Mouse (Mus musculus) forebrain, embryonic 13.5 days (tissue): ENCODE data around the gene Kmt5b. TPM values are rescaled to one million over a fixed set of nuclear protein-coding genes. Genes with fewer than 3 reads are reported as not detected.

ENCODE experiments used
- ATAC-seq: fragments of 200-750 bp; cut with Nextera tagmentation; 2 replicates; pipeline ENCODE4 v1.8.0; 2017
- H3K27ac ChIP-seq: fragments of 300-500 bp; sonication (generic); 2 replicates; pipeline ENCODE4 v1.5.1; 2015; ENCODE audit warnings: inconsistent platforms, mild to moderate bottlenecking, moderate library complexity
- H3K27me3 ChIP-seq: fragments of 300-500 bp; sonication (generic); 2 replicates; pipeline ENCODE4 v1.6.1; 2015; ENCODE audit warnings: mild to moderate bottlenecking, inconsistent platforms
- H3K36me3 ChIP-seq: fragments of 300-500 bp; sonication (generic); 2 replicates; pipeline ENCODE4 v1.6.1; 2015; ENCODE audit warnings: mild to moderate bottlenecking, inconsistent platforms; ENCODE audit not compliant: poor library complexity, severe bottlenecking
- H3K4me1 ChIP-seq: fragments of 300-500 bp; sonication (generic); 2 replicates; pipeline ENCODE4 v1.6.1; 2015; ENCODE audit warnings: inconsistent platforms
- H3K4me2 ChIP-seq: fragments of 300-500 bp; sonication (generic); 2 replicates; pipeline ENCODE4 v1.6.1; 2015; ENCODE audit warnings: inconsistent platforms, mild to moderate bottlenecking, moderate library complexity
- H3K4me3 ChIP-seq: fragments of 300-500 bp; sonication (generic); 2 replicates; pipeline ENCODE4 v1.5.1; 2015; ENCODE audit warnings: mild to moderate bottlenecking, inconsistent platforms
- H3K9ac ChIP-seq: fragments of 300-500 bp; sonication (generic); 2 replicates; pipeline ENCODE4 v1.6.1; 2015; ENCODE audit warnings: mild to moderate bottlenecking, inconsistent platforms
- H3K9me3 ChIP-seq: fragments of 300-500 bp; sonication (generic); replicated peaks from 2 replicates; pipeline ENCODE4 v1.6.1; 2016; ENCODE audit warnings: inconsistent platforms
- WGBS: fragments of 180-500 bp; shearing (Covaris S2); methylation state at CpG from one replicate; pipeline ENCODE4 v1.1.7; 2015; 5-methylcytosine and 5-hydroxymethylcytosine counted together
- polyA plus RNA-seq: library from polyadenylated mRNA; unstranded; fragments of >200 nt; fragmentation: Nextera tagmentation; extraction: Ambion mirVana; gene quantifications from 2 replicates; pipeline ENCODE4 v1.2.1, GENCODE M21; 2015

Gene Kmt5b
- polyA plus RNA-seq, 1 experiment from 2014 or later: 43.3 TPM

- Histone ChIP-seq H3K36me3 (no peaks in the 10 kb centered on the region), H3K27ac (no peak overlapping the region), H3K4me3 (no peak overlapping the region), H3K9me3 (no peaks in the 10 kb centered on the region), H3K4me1 (no peaks in the 10 kb centered on the region), H3K9ac (no peak overlapping the region), H3K4me2 (no peak overlapping the region), H3K27me3 (no peaks in the 10 kb centered on the region)
- ATAC-seq: no peak
- WGBS: 91% methylated on average over 7 of the region's 7 CpGs
These were observed 67.1 kb downstream of the Kmt5b start for GRCm38 (mm10) chr19:3834301-3834700.

GRCm38 (mm10) chr19:3836791-3837190 lies 69.6 kb downstream of the Kmt5b start:
- Histone ChIP-seq H3K36me3 (no peaks in the 10 kb centered on the region), H3K4me1 (no peaks in the 10 kb centered on the region), H3K4me2 (no peak overlapping the region), H3K27ac (no peak overlapping the region), H3K27me3 (no peaks in the 10 kb centered on the region), H3K4me3 (no peak overlapping the region), H3K9ac (no peak overlapping the region), H3K9me3 (no peaks in the 10 kb centered on the region)
- whole genome bisulfite sequencing: 91% methylated on average over 9 of the region's 9 CpGs
- no peak for ATAC-seq

- no peak overlapping the region for H3K27ac ChIP-seq
- H3K36me3 ChIP-seq: no peaks in the 10 kb centered on the region
- no peaks in the 10 kb centered on the region for H3K9me3 ChIP-seq
- H3K4me3 ChIP-seq: no peak overlapping the region
- ATAC-seq: no peak
- H3K27me3 ChIP-seq: no peaks in the 10 kb centered on the region
- H3K4me1 ChIP-seq: no peaks in the 10 kb centered on the region
- H3K9ac ChIP-seq: no peak overlapping the region
- 84% methylated on average over 3 of the region's 3 CpGs for WGBS
- no peak overlapping the region for H3K4me2 ChIP-seq
These were observed 71.7 kb downstream of the Kmt5b start for GRCm38 (mm10) chr19:3838931-3839330.

GRCm38 (mm10) chr19:3839686-3840085 lies 72.5 kb downstream of the Kmt5b start:
- Histone ChIP-seq H3K9ac (no peak overlapping the region), H3K4me1 (no peaks in the 10 kb centered on the region), H3K9me3 (no peaks in the 10 kb centered on the region), H3K4me3 (no peak overlapping the region), H3K36me3 (no peaks in the 10 kb centered on the region), H3K27me3 (no peaks in the 10 kb centered on the region), H3K27ac (no peak overlapping the region), H3K4me2 (no peak overlapping the region)
- no peak for ATAC-seq
- 68% methylated on average over 2 of the region's 2 CpGs for WGBS

GRCm38 (mm10) chr19:3840214-3840651 lies 73.0 kb downstream of the Kmt5b start:
- no peak overlapping the region for H3K27ac ChIP-seq
- WGBS: 42% methylated on average over 5 of the region's 5 CpGs
- H3K9ac ChIP-seq: no peak overlapping the region
- no peak overlapping the region for H3K4me2 ChIP-seq
- no peaks in the 10 kb centered on the region for H3K4me1 ChIP-seq
- no peak for ATAC-seq
- no peaks in the 10 kb centered on the region for H3K9me3 ChIP-seq
- H3K4me3 ChIP-seq: no peak overlapping the region
- H3K27me3 ChIP-seq: no peaks in the 10 kb centered on the region
- no peaks in the 10 kb centered on the region for H3K36me3 ChIP-seq

- Histone ChIP-seq H3K4me1 (no peaks in the 10 kb centered on the region), H3K27ac (no peak overlapping the region), H3K27me3 (no peaks in the 10 kb centered on the region), H3K36me3 (no peaks in the 10 kb centered on the region), H3K9me3 (no peaks in the 10 kb centered on the region), H3K4me3 (no peak overlapping the region), H3K4me2 (no peak overlapping the region), H3K9ac (no peak overlapping the region)
- ATAC-seq: no peak
- 83% methylated on average over 5 of the region's 5 CpGs for WGBS
These were observed 73.5 kb downstream of the Kmt5b start for GRCm38 (mm10) chr19:3840685-3841084.

GRCm38 (mm10) chr19:3842359-3843148 lies 75.3 kb downstream of the Kmt5b start:
- Histone ChIP-seq H3K36me3 (no peaks in the 10 kb centered on the region), H3K4me2 (no peak overlapping the region), H3K4me1 (no peaks in the 10 kb centered on the region), H3K4me3 (no peak overlapping the region), H3K9me3 (no peaks in the 10 kb centered on the region), H3K27me3 (no peaks in the 10 kb centered on the region), H3K9ac (no peak overlapping the region), H3K27ac (no peak overlapping the region)
- 59% methylated on average over 12 of the region's 12 CpGs for WGBS
- no peak for ATAC-seq

- Histone ChIP-seq H3K4me2 (no peak overlapping the region), H3K4me3 (no peak overlapping the region), H3K36me3 (no peaks in the 10 kb centered on the region), H3K27ac (no peak overlapping the region), H3K9ac (no peak overlapping the region), H3K4me1 (no peaks in the 10 kb centered on the region), H3K9me3 (no peaks in the 10 kb centered on the region), H3K27me3 (no peaks in the 10 kb centered on the region)
- 85% methylated on average over 2 of the region's 2 CpGs for WGBS
- ATAC-seq: no peak
These were observed 76.4 kb downstream of the Kmt5b start for GRCm38 (mm10) chr19:3843629-3844028.

GRCm38 (mm10) chr19:3844836-3845235 lies 77.6 kb downstream of the Kmt5b start:
- Histone ChIP-seq H3K4me3 (no peak overlapping the region), H3K36me3 (no peaks in the 10 kb centered on the region), H3K27ac (no peak overlapping the region), H3K4me2 (no peak overlapping the region), H3K27me3 (no peaks in the 10 kb centered on the region), H3K9me3 (no peaks in the 10 kb centered on the region), H3K4me1 (no peaks in the 10 kb centered on the region), H3K9ac (no peak overlapping the region)
- ATAC-seq: no peak
- 93% methylated on average over 1 of the region's 1 CpGs for WGBS

- no peaks in the 10 kb centered on the region for H3K9me3 ChIP-seq
- H3K27me3 ChIP-seq: no peaks in the 10 kb centered on the region
- H3K4me2 ChIP-seq: no peak overlapping the region
These were observed 78.1 kb downstream of the Kmt5b start for GRCm38 (mm10) chr19:3845339-3845738.

GRCm38 (mm10) chr19:3845803-3846406 lies 78.7 kb downstream of the Kmt5b start:
- Histone ChIP-seq H3K27ac (no peak overlapping the region), H3K4me3 (no peak overlapping the region), H3K4me1 (peaks cover 4% of the 10 kb centered on the region), H3K27me3 (no peaks in the 10 kb centered on the region), H3K9ac (no peak overlapping the region), H3K4me2 (no peak overlapping the region), H3K9me3 (no peaks in the 10 kb centered on the region), H3K36me3 (no peaks in the 10 kb centered on the region)
- WGBS: 83% methylated on average over 1 of the region's 1 CpGs
- no peak for ATAC-seq

More at GRCm38 (mm10) chr19:3845339-3845738, 78.1 kb downstream of the Kmt5b start:
- no peaks in the 10 kb centered on the region for H3K4me1 ChIP-seq
- no peak for ATAC-seq
- H3K4me3 ChIP-seq: no peak overlapping the region
- H3K27ac ChIP-seq: no peak overlapping the region
- 92% methylated on average over 11 of the region's 11 CpGs for WGBS
- H3K9ac ChIP-seq: no peak overlapping the region
- no peaks in the 10 kb centered on the region for H3K36me3 ChIP-seq

GRCm38 (mm10) chr19:3846676-3847604 lies 79.7 kb downstream of the Kmt5b start:
- H3K4me2 ChIP-seq: no peak overlapping the region
- WGBS: 86% methylated on average over 10 of the region's 10 CpGs
- H3K27ac ChIP-seq: no peak overlapping the region
- H3K9me3 ChIP-seq: no peaks in the 10 kb centered on the region
- no peaks in the 10 kb centered on the region for H3K36me3 ChIP-seq
- no peak overlapping the region for H3K4me3 ChIP-seq
- H3K4me1 ChIP-seq: peaks cover 8% of the 10 kb centered on the region
- no peaks in the 10 kb centered on the region for H3K27me3 ChIP-seq
- no peak overlapping the region for H3K9ac ChIP-seq
- ATAC-seq: no peak
